Mouse (Mus musculus) thymus, postnatal 0 days (tissue): ENCODE results near the gene Megf8. TPM values are rescaled to one million over a fixed set of nuclear protein-coding genes. Genes with fewer than 3 reads are reported as not detected.
"Not testable (repeated sequence)": the region's sequence is repeated elsewhere in the genome, so short reads cannot be mapped to it uniquely, and the experiment has no call there.

ENCODE experiments used
- DNase-seq: peaks from one replicate; pipeline ENCODE4 v3.0.0-alpha.2; 2015; ENCODE audit warnings: low spot score
- polyA plus RNA-seq: library from polyadenylated mRNA; unstranded; fragments of >200 nt; fragmentation: Nextera tagmentation; extraction: Ambion mirVana; gene quantifications from 2 replicates; pipeline ENCODE4 v1.2.1, GENCODE M21; 2015

The Megf8 gene
- polyA plus RNA-seq, 1 experiment from 2014 or later, result 2.0 TPM

GRCm38 (mm10) chr7:25296945-25297453 is 20.0 kb upstream of the Megf8 start:
- DNase-seq, result peak; percentile 67

GRCm38 (mm10) chr7:25297454-25298325 is 19.3 kb upstream of the Megf8 start, which contains the start of gene Pafah1b3:
Gene Pafah1b3, minus strand, starts transcription at chr7:25297986.
- peak; percentile 87 for DNase-seq

- DNase-seq, result no peak
Observed at GRCm38 (mm10) chr7:25301063-25301462, 15.9 kb upstream of the Megf8 start, which contains the start of gene Prr19. Gene Prr19, plus strand, starts transcription at chr7:25301411.

- DNase-seq, result no peak
Observed at GRCm38 (mm10) chr7:25303003-25303684, 13.8 kb upstream of the Megf8 start.

- no peak for DNase-seq
Observed at GRCm38 (mm10) chr7:25303685-25304006, 13.3 kb upstream of the Megf8 start.

GRCm38 (mm10) chr7:25305481-25305880 is 11.5 kb upstream of the Megf8 start:
- no peak for DNase-seq

- DNase-seq, result peak; percentile 66
Observed at GRCm38 (mm10) chr7:25305956-25306613, 10.9 kb upstream of the Megf8 start, which contains the start of gene Tmem145. Gene Tmem145, plus strand, starts transcription at chr7:25306106.

- no peak for DNase-seq
Observed at GRCm38 (mm10) chr7:25306614-25306996, 10.4 kb upstream of the Megf8 start.

- no peak for DNase-seq
Observed at GRCm38 (mm10) chr7:25308702-25309318, 8.2 kb upstream of the Megf8 start.

GRCm38 (mm10) chr7:25309425-25309824 is 7.5 kb upstream of the Megf8 start:
- no peak for DNase-seq

- DNase-seq, result no peak
Observed at GRCm38 (mm10) chr7:25311193-25311592, 5.8 kb upstream of the Megf8 start.

- no peak for DNase-seq
Observed at GRCm38 (mm10) chr7:25313325-25313724, 3.6 kb upstream of the Megf8 start.

GRCm38 (mm10) chr7:25314606-25315305 is 2.2 kb upstream of the Megf8 start:
- DNase-seq, result no peak

GRCm38 (mm10) chr7:25315306-25316041 is 1.5 kb upstream of the Megf8 start:
- no peak for DNase-seq

- DNase-seq, result no peak
Observed at GRCm38 (mm10) chr7:25317446-25317999, 559 bp downstream of the Megf8 start.

GRCm38 (mm10) chr7:25322058-25322484 is 5.1 kb downstream of the Megf8 start:
- DNase-seq, result no peak

GRCm38 (mm10) chr7:25323219-25323618 is 6.3 kb downstream of the Megf8 start:
- no peak for DNase-seq

GRCm38 (mm10) chr7:25325431-25325830 is 8.5 kb downstream of the Megf8 start:
- DNase-seq, result not testable (repeated sequence)

GRCm38 (mm10) chr7:25326233-25326632 is 9.3 kb downstream of the Megf8 start:
- DNase-seq, result no peak
